Mouse (Mus musculus) gastrocnemius, postnatal 4 days (tissue): ENCODE measurements at regions not wholly inside any gene's neighbourhood (a gene's known extent, or its start where the extent isn't known, plus 50 kb on each side); places are given as distances from the start of the nearest gene placed in this dataset.
"Not testable (repeated sequence)": the region's sequence is repeated elsewhere in the genome, so short reads cannot be mapped to it uniquely, and the experiment has no call there.

Experiments
- DNase-seq, 2 experiments: peaks; one replicate each; pipeline ENCODE4 v3.0.0; 2021 to 2022; ENCODE audit warnings: low spot score in 2 of 2, mixed read lengths in 2 of 2

DNA sequence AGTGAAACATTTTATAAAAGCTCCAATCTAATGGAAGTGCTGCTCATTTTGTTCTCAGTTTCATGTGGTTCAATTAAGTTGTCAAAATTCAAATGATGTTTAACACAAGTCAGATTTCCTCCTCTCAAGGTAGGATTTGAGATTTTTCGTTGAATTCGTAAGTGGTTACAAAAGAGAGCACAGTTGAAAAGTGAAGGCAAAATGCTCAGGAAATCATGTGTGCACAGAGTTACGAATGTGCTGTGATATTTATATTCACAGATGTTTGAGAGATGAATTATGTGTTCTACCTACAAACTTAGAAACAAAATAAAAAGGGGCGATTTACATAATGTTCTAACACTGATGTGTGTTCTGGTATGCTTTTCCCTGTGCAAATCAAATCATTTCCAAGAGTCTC, 433.1 kb downstream of the Arl4a start:
- DNase-seq = no peak

DNA sequence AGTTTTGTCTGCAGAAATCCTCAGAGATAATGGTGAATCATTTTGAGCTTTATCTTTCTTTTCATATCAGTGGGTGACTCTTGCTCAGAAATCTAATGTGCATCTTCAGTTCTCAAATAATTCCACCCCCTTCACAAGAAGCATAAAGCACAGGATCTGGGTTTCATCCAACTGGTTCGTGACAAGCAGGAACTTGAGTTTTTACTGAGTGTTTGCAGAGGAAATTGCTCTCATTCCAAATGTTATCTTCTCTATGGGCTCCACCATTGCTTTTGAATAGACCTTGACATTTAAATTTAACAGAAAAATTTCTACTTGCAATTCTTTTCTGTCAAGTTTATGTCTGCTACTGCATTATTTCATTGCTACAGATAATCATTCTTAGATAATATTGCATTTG, 443.1 kb downstream of the Arl4a start:
- no peak for DNase-seq

DNA sequence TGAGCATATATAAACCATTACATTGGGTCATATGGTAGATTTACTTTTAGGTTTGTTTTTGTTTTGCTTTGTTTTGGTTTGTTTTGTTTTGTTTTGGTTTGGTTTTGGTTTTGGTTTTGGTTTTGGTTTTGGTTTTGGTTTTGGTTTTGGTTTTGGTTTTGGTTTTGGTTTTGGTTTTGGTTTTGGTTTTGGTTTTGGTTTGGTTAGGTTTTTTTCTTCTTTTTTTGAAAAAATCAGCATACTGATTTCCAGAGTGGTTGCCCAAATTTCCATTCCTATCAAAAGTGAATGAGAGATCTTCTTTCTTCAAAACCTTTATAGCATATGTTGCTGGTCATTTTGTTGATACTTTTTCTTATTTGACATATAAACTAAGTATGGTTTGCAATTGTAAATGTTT, 444.0 kb downstream of the Arl4a start:
- not testable (repeated sequence) for DNase-seq

DNA sequence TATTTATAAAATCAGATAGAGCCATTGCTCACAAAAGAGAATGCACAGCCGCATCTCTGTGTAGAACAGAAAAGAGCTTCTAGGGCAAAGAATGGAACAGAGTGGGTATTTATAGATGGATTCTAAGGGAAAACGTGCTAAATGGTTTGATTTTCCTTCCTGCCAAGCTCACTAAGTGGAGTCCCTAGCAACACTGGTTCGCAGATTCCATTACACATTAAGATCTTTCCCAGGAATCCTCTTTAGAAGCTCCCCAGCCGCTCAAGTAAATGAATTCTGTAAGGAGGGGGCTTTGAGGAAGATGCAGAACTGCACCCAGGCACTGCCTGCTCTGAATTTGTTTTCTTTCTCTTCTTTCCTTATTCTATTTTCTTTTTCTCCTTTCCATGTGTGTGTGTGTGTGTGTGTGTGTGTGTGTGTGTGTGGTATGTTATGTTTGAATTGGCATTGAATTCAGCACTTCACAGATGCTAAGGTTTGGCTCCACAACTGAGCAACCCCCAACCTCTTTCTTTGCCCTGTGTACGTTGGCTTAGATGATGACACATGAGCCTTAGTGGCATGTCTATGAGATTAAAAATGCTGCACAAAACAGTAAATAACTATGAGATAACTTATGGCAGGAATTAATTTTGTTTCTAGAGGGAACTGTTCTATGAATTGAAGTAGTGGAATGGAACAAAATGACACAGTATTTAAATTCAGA, 450.5 kb downstream of the Arl4a start:
- no peak for DNase-seq

DNA sequence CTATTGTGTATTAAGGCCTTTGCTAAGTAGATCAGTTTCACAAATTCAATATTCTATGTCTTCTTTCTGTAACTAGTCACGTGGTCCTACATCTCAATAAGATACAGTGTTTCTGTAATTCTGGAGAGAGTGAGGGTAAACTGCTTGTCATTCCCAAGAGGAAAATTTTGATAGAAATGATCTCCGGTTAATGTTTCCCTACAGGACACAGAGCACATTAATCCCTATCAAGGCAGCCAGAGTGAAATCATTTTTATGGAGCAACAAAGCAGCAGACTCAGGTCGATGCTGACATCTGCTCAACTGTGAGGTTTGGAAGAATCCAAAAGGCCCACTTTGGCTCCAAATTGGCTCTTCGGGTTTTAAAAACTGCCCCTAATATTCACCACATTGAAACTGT, 451.7 kb downstream of the Arl4a start:
- DNase-seq = no peak

DNA sequence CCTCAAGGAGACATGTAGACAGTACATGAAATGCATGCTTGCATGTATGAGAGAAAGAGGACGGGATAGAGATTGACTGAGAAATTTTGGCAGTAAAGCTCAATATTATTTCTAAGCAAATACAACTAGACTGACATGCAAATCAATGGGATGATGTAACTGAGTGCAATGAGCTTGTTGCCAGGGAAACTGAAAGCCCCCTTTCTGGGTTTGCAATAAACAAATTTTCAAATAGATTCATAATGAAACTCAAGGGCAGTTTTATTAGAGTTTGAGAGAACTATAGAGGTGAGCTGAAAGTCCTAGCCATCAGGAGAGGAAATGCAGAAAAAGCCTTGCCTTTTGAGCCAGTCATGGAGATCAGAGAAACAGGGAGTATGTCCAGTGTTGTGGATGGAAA, 460.2 kb downstream of the Arl4a start:
- no peak for DNase-seq

DNA sequence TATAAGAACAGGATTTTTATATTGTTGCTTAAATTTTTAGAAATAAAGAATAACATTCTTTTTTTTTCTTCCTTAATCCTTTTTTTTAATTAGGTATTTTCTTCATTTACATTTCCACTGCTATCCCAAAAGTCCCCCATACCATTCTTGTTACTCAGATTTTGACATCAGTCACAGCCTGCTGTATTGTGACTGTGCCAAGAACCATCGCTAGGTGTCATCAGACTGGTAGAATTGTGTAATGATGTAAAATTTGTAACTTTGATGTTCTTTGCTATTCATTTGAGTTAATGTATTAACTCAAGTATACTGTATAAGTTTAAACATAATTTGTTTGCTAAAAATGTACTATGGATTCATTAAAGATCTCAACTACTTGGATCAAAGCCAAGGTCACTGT, 465.0 kb downstream of the Arl4a start:
- no peak for DNase-seq

DNA sequence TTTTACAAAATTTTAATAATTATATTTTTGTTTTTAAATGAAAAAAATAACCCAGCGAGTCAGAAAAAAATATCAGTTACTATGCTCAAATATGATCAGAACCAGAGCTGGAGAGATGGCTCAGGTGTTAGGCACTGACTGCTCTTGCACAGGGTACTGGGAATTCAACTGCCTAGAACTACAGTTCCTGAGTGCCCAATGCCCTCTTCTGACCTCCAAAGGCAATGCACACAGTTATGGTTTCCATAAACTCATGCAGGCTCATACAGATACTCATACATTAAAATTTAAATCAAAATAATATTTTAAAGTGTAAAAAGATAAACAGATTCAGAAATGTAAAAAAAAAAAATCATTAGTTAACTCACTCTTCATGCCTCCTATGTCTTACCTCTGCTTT, 465.7 kb downstream of the Arl4a start:
- DNase-seq = no peak

DNA sequence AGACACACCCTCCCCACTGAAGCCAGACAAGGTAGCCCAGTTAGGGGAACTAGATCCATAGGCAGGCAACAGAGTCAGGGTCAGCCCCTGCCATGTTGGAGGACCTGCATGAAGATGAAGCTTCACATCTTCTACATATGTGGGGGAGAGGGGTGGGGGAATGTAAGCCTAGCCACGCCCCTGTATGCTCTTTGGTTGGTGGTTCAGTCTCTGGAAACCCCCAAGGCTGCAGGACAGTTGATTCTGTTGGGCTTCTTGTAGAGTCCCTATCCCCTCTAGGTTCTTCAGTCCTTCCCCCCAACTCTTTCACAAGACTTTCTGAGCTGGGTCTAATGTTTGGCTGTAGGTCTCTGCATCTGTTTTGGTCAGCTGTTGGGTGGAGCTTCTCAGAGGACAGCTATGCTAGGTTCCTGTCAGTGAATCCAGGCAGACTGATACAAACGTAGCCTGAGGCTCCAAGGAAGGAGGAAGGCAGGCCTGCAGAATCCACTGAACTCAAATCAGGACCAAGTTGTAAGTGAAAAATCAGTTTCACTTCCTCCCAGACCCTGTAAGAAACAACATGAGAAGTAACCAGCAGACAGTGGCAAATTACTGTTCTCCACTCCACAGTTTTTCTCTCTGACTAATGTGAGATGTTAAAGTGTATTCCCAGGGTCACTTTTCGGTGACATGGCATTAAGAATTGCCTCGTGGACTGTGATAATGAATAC, 476.9 kb downstream of the Arl4a start:
- no peak for DNase-seq

DNA sequence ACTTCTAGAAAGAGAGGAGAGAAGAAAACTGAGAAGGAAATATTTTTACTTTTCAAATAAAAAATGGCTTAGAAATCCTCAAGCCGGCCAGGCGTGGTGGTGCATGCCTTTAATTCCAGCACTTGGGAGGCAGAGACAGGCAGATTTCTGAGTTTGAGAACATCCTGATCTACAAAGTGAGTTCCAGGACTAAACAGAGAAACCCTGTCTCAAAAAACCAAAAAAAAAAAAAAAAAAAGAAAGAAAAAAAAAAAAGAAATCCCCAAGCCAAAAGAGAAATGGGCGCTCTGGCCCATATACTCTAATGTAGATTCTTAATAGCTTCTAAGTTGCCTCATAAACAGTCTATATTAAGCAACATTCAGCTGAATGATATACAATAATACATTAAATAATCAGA, 479.3 kb downstream of the Arl4a start:
- no peak for DNase-seq

DNA sequence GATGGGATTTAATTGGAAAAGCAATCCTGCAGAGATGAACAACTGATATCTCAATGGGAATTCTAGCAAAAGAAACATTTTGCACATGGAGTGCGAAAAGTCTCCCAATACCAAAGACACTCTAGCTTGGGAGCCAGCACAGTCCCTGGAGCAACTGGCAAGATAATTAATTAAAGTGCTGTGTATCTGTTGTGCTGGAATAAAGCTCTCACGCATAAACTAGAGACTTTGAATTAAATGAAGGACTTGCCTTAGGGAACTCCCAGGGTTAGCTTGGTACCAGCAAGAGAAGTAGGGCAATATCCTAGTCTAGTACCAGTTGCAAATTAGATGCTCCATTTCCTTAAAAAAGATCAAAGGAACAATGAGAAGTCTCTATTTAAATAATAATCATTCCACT, 501.5 kb downstream of the Arl4a start:
- DNase-seq = no peak

DNA sequence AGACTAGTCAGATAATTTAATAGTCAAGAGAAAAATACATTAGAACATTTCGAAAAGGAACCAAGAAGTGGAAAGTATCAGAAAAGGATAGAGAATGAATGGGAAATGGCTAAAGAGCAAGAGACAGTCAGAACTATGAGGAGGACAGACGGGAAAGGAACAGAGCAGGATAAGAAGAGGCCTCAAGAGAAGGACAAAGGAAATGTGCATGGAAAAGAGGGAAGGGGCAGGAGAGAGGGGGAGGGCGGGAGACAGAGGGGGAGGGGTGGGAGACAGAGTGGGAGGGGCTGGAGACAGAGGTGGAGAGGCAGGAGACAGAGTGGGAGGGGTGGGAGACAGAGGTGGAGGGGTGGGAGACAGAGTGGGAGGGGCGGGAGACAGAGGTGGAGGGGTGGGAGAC, 509.7 kb downstream of the Arl4a start:
- no peak for DNase-seq

DNA sequence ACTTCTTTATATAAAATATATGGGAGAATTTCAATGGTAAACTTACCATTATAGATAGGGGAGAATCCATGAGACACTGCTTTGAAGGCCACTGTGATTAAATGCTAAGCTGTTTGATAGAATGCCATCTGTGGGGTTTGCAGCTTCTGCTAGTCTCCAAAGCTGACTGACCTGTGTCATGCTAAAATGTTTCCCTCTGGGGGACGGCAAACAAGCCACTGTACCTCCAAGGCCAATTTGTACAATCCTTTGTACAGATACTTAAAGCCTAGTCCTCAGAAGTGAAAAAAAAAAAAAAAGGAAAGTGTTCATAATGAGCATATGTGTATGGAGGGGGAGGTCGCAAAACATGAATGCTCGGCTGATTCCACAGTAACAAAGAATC, 510.6 kb downstream of the Arl4a start:
- DNase-seq = no peak

DNA sequence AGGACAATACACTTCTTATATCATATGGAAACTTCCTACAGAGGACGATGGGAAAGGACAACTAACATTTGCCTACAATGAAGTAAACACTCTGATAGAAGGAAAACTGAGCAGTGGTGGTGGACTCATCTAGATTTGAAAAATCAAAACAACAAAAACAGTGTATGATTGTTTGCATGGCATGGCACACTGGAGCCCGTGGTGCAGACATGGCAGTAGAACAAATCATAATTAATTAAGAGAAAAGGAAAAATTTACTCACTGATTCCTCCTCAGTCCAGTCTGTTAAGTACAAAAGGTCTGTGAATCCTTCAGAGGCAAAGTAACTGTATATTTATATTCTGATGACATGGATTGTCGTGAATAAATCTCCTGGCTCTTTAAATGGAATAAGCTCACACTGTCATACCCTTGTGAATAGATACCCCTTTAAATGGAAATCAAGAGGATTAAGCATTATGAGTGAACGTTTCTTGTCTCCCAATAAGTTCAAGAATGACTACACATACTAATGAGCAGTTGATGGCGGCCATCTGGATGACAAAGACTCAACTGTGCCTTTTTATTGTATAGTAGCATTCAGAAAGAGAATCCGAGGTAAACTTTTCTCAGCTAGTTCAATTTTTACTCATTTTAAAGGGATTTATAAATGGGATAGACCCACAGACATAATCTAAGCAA, 511.1 kb downstream of the Arl4a start:
- DNase-seq = no peak

DNA sequence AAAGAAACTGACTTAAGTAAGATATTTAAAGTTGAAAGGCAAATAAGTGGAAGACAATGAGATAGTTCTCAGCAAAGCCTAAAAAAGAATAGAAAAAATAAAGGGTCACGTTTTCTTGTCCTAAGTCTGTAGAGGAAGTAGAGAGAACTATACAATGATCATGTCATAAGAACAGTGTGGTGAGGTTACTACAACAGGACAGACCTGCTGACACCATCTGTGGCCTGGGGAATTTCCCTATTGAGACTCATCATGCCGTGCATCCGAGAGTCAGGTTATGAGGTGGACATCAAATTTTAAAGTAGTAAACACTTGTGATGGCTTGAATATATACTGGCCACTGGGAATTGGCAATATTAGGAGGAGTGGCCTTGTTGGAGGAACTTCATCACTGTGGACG, 522.1 kb downstream of the Arl4a start:
- no peak for DNase-seq

DNA sequence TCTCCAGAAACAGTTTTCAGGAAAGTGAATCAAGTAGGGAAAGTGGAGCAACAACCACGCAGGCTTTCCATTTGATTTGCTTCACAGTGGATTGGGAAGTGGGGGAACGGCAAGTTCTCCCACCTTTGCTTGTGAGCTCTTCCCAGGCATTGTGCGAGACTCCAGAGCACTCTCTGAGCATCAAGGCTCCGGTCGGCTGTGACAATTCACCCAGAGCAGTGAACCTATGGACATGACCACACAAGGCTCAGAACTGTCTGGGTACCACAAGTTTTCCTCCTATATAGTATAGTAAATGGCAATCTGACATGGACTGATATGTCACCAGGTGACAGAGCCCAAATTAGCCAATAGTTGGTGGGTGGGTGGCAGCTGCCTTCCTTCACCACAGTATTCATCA, 527.0 kb downstream of the Arl4a start:
- DNase-seq = no peak

DNA sequence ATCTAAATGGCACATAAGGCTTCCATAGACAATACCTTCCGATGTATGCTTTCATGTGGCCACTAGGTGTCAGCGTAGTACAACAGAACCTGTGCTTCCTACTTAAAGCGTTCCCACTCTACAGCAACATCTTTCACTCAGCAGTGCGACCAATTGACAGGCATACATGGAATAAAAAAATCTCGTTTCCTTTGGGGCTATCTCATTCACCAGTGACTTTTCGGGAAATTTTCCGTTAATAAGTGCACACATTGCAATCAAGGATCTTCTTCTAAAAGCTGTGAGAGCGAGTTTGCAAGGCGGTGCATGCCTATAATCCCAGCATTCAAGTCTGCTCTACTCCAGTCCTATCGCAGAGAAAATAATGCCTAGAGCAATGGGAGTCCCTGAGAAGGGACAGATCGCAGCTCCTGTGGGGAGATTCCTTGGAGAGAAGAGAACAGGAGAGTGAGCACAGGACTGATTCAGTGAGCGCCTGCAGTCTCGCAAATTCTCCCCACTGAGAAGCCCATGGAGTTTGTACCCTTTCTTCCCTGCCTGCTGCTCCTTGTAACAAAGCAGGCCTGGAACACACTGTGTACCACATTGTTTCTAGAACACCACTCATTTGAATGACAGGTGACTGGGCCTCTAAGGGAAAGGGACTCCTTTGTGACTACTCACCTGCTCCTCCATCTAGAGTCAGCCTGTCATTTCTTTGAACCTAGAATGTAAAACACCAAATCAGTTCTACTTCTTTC, 527.6 kb downstream of the Arl4a start:
- DNase-seq = peak in 1 of 2 experiments; percentile 50

DNA sequence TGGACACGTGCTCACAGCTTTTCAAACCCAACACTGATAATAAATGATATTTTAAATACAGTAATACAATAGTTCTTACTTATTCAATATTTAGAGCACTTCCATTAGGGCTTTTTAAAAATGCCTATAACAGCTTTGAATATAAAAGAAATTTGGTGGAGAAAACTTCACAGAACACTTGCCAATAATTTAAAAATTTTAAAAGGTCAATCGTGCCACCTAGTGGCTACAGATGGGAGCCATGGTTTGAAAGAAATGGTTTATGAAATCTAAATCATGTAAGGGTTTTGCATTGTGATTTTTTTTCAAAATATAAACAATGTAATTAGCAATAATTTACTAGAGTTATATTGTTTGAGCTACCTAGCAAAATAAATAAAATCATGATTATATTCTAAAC, 541.6 kb downstream of the Arl4a start:
- DNase-seq = no peak

DNA sequence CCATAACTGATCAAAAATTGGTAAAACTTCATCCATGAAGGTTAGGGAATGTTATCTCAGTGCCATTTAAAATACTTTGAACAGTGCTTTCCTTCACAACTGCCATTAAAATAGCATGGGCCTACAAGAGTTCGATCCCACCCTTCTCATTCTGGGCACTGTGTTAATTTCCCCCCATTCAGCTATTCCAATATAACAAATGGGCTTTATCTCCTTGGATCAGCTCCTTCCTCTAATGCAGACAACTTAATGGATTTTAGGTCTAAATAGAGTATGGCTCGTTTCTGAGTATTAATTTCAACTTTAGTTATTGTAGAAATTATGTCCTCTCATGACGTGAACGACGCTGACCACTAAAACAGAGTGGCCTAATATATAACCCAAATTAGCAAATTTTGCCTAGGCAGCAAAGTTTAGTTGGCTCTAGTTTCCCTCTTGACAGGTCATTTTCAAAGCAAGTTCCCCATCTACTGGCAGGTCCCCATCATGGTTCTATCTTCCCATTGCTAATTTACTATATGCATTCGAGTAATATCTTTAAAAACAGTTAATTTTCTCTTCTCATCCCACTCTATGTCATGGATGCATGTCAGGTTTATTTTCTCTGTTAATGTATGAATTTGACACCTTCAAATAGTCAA, 544.1 kb downstream of the Arl4a start:
- no peak for DNase-seq

DNA sequence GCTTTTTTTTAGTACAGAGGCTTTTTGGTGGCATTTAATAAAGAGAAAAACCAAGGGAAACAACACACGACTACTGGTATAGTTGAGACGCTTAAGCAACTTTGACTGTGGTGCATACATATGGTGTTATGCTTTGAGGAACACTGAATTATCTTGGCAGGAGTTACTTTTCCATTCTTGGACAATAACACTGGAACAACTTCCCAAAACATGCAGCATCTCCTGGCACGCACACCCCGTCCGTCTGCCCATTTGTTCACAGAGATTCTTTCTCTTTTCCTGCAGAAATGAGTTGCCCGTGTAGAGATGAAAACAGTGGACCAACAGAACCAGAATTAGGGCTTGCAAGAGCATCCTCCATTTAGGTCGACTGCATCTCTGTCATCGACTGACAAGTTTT, 544.7 kb downstream of the Arl4a start:
- DNase-seq = no peak

DNA sequence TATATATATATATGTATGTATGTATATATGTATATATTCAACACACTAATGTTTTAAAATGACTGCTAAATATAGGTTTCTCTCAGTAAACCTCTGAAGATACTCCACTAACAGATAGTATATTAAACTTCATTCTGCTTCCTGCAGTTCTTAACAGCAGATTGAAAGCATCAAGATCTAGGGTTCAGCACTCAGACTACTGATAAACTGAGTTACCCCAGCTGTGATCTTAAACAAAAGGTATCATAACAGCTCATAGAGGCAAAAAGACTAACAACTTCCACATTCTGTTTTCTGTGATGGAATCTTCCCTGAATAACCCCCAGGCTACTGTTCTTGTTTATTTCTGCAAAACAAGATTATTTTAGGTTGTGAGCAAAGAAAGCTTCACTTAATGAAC, 564.8 kb downstream of the Arl4a start:
- DNase-seq = no peak
